Mouse (Mus musculus) cerebellum, adult 2 months (tissue): ENCODE measurements at regions not wholly inside any gene's neighbourhood (a gene's known extent, or its start where the extent isn't known, plus 50 kb on each side); places are given as distances from the start of the nearest gene placed in this dataset.

Experiments
- CTCF ChIP-seq: fragments of 200-500 bp; IDR thresholded peaks from 2 replicates; pipeline ENCODE4 v1.5.1; 2011; ENCODE audit warnings: low read depth, mild to moderate bottlenecking, control low read depth, low read length, moderate library complexity, borderline replicate concordance; ENCODE audit not compliant: insufficient read depth
- POLR2A ChIP-seq: fragments of 200-500 bp; IDR thresholded peaks from 2 replicates; pipeline ENCODE4 v1.6.1; 2011; ENCODE audit warnings: low read length, control low read depth, borderline replicate concordance; ENCODE audit not compliant: insufficient read depth

- TF ChIP-seq POLR2A (no peak), CTCF (no peak)
These were observed 152.7 kb downstream of the Phlda1 start for GRCm38 (mm10) chr10:111658828-111659227.
